Mouse (Mus musculus) CD8-positive naive resting alpha-beta T cell, adult 2 months (primary cell): ENCODE measurements around the gene Gm10778.
A peak's percentile ranks its signal among the peaks of the same experiment; 100 is the strongest.
"Not testable (repeated sequence)": the region's sequence is repeated elsewhere in the genome, so short reads cannot be mapped to it uniquely, and the experiment has no call there.

Source experiments
- DNase-seq, 2 experiments: peaks; one replicate each; pipeline ENCODE4 v3.0.0; 2022; ENCODE audit warnings: low read depth in 2 of 2, low spot score in 2 of 2

Gm10778 gene

GRCm38 (mm10) chr10:81627836-81628220, 21.0 kb upstream of the Gm10778 start:
- DNase-seq: no peak

- no peak for DNase-seq
Measured at GRCm38 (mm10) chr10:81628390-81628789, 20.5 kb upstream of the Gm10778 start, which contains the start of gene Ankrd24. Gene Ankrd24 (plus strand): TSS chr10:81628540.

GRCm38 (mm10) chr10:81633253-81634099, 15.4 kb upstream of the Gm10778 start:
- peak; percentile 72 to 82 for DNase-seq

- no peak for DNase-seq
Measured at GRCm38 (mm10) chr10:81636338-81636737, 12.5 kb upstream of the Gm10778 start.

- DNase-seq: no peak
Measured at GRCm38 (mm10) chr10:81638101-81638500, 10.8 kb upstream of the Gm10778 start.

- DNase-seq: not testable (repeated sequence)
Measured at GRCm38 (mm10) chr10:81640825-81641224, 8.0 kb upstream of the Gm10778 start.

- DNase-seq: no peak
Measured at GRCm38 (mm10) chr10:81641566-81641965, 7.3 kb upstream of the Gm10778 start.

- no peak for DNase-seq
Measured at GRCm38 (mm10) chr10:81641978-81642647, 6.7 kb upstream of the Gm10778 start.

GRCm38 (mm10) chr10:81642648-81643448, 6.0 kb upstream of the Gm10778 start:
- DNase-seq: no peak

GRCm38 (mm10) chr10:81643449-81644055, 5.3 kb upstream of the Gm10778 start:
- peak; percentile 90 to 92 for DNase-seq

GRCm38 (mm10) chr10:81644162-81644561, 4.7 kb upstream of the Gm10778 start:
- no peak for DNase-seq

- no peak for DNase-seq
Measured at GRCm38 (mm10) chr10:81644716-81645115, 4.1 kb upstream of the Gm10778 start.

- DNase-seq: no peak
Measured at GRCm38 (mm10) chr10:81645391-81645790, 3.5 kb upstream of the Gm10778 start.

- DNase-seq: no peak
Measured at GRCm38 (mm10) chr10:81646015-81646555, 2.8 kb upstream of the Gm10778 start.

GRCm38 (mm10) chr10:81655178-81655577, 6.3 kb downstream of the Gm10778 start:
- DNase-seq: no peak

GRCm38 (mm10) chr10:81656174-81656573, 7.3 kb downstream of the Gm10778 start:
- no peak for DNase-seq

- DNase-seq: not testable (repeated sequence)
Measured at GRCm38 (mm10) chr10:81687114-81687513, 38.3 kb downstream of the Gm10778 start.

- not testable (repeated sequence) for DNase-seq
Measured at GRCm38 (mm10) chr10:81704531-81705301, 55.9 kb downstream of the Gm10778 start, which contains the start of gene Zfp433. Gene Zfp433 (plus strand): TSS chr10:81704825.
